Mouse (Mus musculus): Measurements from ENCODE around the gene Olfr1506. TPM values are rescaled to one million over a fixed set of nuclear protein-coding genes. Genes with fewer than 3 reads are reported as not detected.

Gene Olfr1506
- polyA plus RNA-seq, 1 experiment from 2014 or later, result not detected

Other genes with a start within 250 kb of the Olfr1506 start
- not detected in 2 replicates for gene Olfr1261, start 233.3 kb downstream of the Olfr1506 start, polyA plus RNA-seq (2014; fragmentation: Nextera tagmentation; extraction: Ambion mirVana)
- not detected in 2 replicates for gene Olfr1262, start 224.3 kb downstream of the Olfr1506 start, polyA plus RNA-seq (2014; fragmentation: Nextera tagmentation; extraction: Ambion mirVana)
- not detected in 2 replicates for gene Olfr1263, start 212.4 kb downstream of the Olfr1506 start, polyA plus RNA-seq (2014; fragmentation: Nextera tagmentation; extraction: Ambion mirVana)
- not detected in 2 replicates for gene Olfr1264, start 198.9 kb downstream of the Olfr1506 start, polyA plus RNA-seq (2014; fragmentation: Nextera tagmentation; extraction: Ambion mirVana)
- not detected in 2 replicates for gene Olfr1265, start 189.2 kb downstream of the Olfr1506 start, polyA plus RNA-seq (2014; fragmentation: Nextera tagmentation; extraction: Ambion mirVana)
- not detected in 2 replicates for gene Olfr140, start 160.9 kb downstream of the Olfr1506 start, polyA plus RNA-seq (2014; fragmentation: Nextera tagmentation; extraction: Ambion mirVana)
- gene Olfr1269, start 103.1 kb downstream of the Olfr1506 start, polyA plus RNA-seq (2014; fragmentation: Nextera tagmentation; extraction: Ambion mirVana), result not detected in 2 replicates
- not detected in 2 replicates for gene Olfr32, start 82.2 kb downstream of the Olfr1506 start, polyA plus RNA-seq (2014; fragmentation: Nextera tagmentation; extraction: Ambion mirVana)
- not detected in 2 replicates for gene Olfr1270, start 71.4 kb downstream of the Olfr1506 start, polyA plus RNA-seq (2014; fragmentation: Nextera tagmentation; extraction: Ambion mirVana)
- gene Olfr142, start 33.1 kb upstream of the Olfr1506 start, polyA plus RNA-seq (2014; fragmentation: Nextera tagmentation; extraction: Ambion mirVana), result not detected in 2 replicates
- not detected in 2 replicates for gene Olfr1271, start 46.5 kb upstream of the Olfr1506 start, polyA plus RNA-seq (2014; fragmentation: Nextera tagmentation; extraction: Ambion mirVana)
- not detected in 2 replicates for gene Olfr1272, start 68.3 kb upstream of the Olfr1506 start, polyA plus RNA-seq (2014; fragmentation: Nextera tagmentation; extraction: Ambion mirVana)
- not detected in 2 replicates for gene Gm13769, start 97.7 kb upstream of the Olfr1506 start, polyA plus RNA-seq (2014; fragmentation: Nextera tagmentation; extraction: Ambion mirVana)
- not detected in 2 replicates for gene Olfr1274-ps, start 174.2 kb upstream of the Olfr1506 start, polyA plus RNA-seq (2014; fragmentation: Nextera tagmentation; extraction: Ambion mirVana)